Mouse (Mus musculus) G1E (cell line): ENCODE results near the gene Gm10961.

Experiments
- CTCF ChIP-seq: IDR thresholded peaks from 2 replicates; pipeline ENCODE4 v1.5.1; 2012; ENCODE audit warnings: low read depth, low read length, inconsistent platforms, mixed read lengths
- GATA2 ChIP-seq: IDR thresholded peaks from 2 replicates; pipeline ENCODE4 v1.6.1; 2012; ENCODE audit warnings: low read depth, low read length, inconsistent platforms, borderline replicate concordance
- TAL1 ChIP-seq: conservative IDR thresholded peaks from 2 replicates; pipeline ENCODE4 v1.6.1; 2012; ENCODE audit warnings: low read depth, low read length, inconsistent platforms, mixed read lengths

GRCm38 (mm10) chr3:107583893-107584292 is 47.2 kb upstream of the Gm10961 start:
- TF ChIP-seq CTCF: no peak
- no peak for TF ChIP-seq GATA2
- TF ChIP-seq TAL1: no peak
